Mouse (Mus musculus): ENCODE data around the gene Cd86.
A peak's percentile ranks its signal among the peaks of the same experiment; 100 is the strongest.

GRCm38 (mm10) chr16:36710794-36711193, 44.9 kb upstream of the Cd86 start:
- TF ChIP-seq CTCF (IDR thresholded peaks at IDR 0.05; ENCODE audit: low read depth) (peak; percentile 50), EP300 (optimal IDR thresholded peaks at IDR 0.05) (no peak)
